Mouse (Mus musculus) heart, adult 2 months (tissue): ENCODE results near the gene Olfml2a.
"Not testable (repeated sequence)": the region's sequence is repeated elsewhere in the genome, so short reads cannot be mapped to it uniquely, and the experiment has no call there.

Experiments
- CTCF ChIP-seq: fragments of 200-600 bp; IDR thresholded peaks from 2 replicates; pipeline ENCODE4 v1.8.1; 2022; ENCODE audit warnings: antibody characterized with exemption, mild to moderate bottlenecking, moderate library complexity
- EP300 ChIP-seq: fragments of 200-500 bp; IDR thresholded peaks from 2 replicates; pipeline ENCODE4 v1.6.1; 2011; ENCODE audit warnings: low read depth, low read length, control low read depth; ENCODE audit not compliant: insufficient read depth
- POLR2A ChIP-seq: fragments of 200-500 bp; IDR thresholded peaks from 2 replicates; pipeline ENCODE4 v1.6.1; 2011; ENCODE audit warnings: mild to moderate bottlenecking, low read depth, low read length, control low read depth; ENCODE audit not compliant: insufficient read depth

DNA sequence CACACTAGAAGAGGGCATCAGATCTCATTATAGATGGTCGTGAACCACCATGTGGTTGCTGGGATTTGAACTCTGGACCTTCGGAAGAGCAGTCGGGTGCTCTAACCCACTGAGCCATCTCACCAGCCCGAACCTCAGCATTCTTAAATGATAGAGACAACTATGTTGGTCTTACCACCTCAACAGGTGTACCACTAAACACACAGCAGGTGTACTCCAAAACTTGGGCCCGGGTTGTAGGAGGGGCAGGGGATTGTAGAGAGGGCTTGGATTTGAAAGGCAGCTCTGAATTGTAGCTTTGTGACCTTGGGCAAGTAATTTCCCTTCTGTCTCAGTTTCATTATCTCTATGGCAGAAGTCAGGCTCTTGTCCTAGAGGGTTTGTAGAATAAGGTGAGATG is 78.4 kb downstream of the Olfml2a start:
- TF ChIP-seq EP300, CTCF, POLR2A: not testable (repeated sequence)
